Mouse (Mus musculus): ENCODE measurements at regions not wholly inside any gene's neighbourhood (a gene's known extent, or its start where the extent isn't known, plus 50 kb on each side); places are given as distances from the start of the nearest gene placed in this dataset.

- TF ChIP-seq CTCF (IDR thresholded peaks at IDR 0.05; ENCODE audit: low read depth) (no peak), EP300 (IDR thresholded peaks at IDR 0.05; ENCODE audit: low read depth) (no peak)
Observed at GRCm38 (mm10) chr10:98610708-98611107, 303.5 kb upstream of the Atp2b1 start.

Data from liver, postnatal 0 days (tissue).